Mouse (Mus musculus) myocyte (in vitro differentiated cells): ENCODE measurements around the gene Cdr1.

Experiments
- MAX ChIP-seq: IDR thresholded peaks from one replicate; pipeline ENCODE4 v1.6.1; 2011; ENCODE audit warnings: low read depth, mild to moderate bottlenecking, control low read depth
- MYOD1 ChIP-seq, 3 experiments: IDR thresholded peaks; one replicate each; pipeline ENCODE4 v1.6.1; 2011; ENCODE audit warnings: control low read depth in 2 of 3, low read depth in 2 of 3, mild to moderate bottlenecking in 2 of 3, moderate library complexity in 1 of 3; ENCODE audit not compliant: insufficient read length in 2 of 3, control insufficient read depth in 1 of 3
- MYOG ChIP-seq, 3 experiments: IDR thresholded peaks; one replicate each; pipeline ENCODE4 v1.6.1; 2011; ENCODE audit warnings: control low read depth in 2 of 3, low read depth in 2 of 3, mild to moderate bottlenecking in 2 of 3; ENCODE audit not compliant: insufficient read length in 2 of 3, control insufficient read depth in 1 of 3, insufficient read depth in 1 of 3
- POLR2A ChIP-seq: IDR thresholded peaks from one replicate; pipeline ENCODE4 v1.6.1; 2011; ENCODE audit warnings: low read depth, mild to moderate bottlenecking, control low read depth, moderate library complexity; ENCODE audit not compliant: insufficient read length
- POLR2AphosphoS2 ChIP-seq: IDR thresholded peaks from one replicate; pipeline ENCODE4 v1.6.1; 2011; ENCODE audit warnings: low read depth, control low read depth; ENCODE audit not compliant: insufficient read length
- REST ChIP-seq: IDR thresholded peaks from one replicate; pipeline ENCODE4 v1.6.1; 2011; ENCODE audit warnings: mild to moderate bottlenecking, control low read depth, moderate library complexity; ENCODE audit not compliant: insufficient read depth, insufficient read length
- TCF12 ChIP-seq: IDR thresholded peaks from one replicate; pipeline ENCODE4 v1.6.1; 2011; ENCODE audit warnings: mild to moderate bottlenecking, control low read depth; ENCODE audit not compliant: poor library complexity, insufficient read depth, severe bottlenecking
- TCF3 ChIP-seq: IDR thresholded peaks from one replicate; pipeline ENCODE4 v1.6.1; 2011; ENCODE audit warnings: low read depth, control low read depth; ENCODE audit not compliant: insufficient read length
- USF1 ChIP-seq: IDR thresholded peaks from one replicate; pipeline ENCODE4 v1.6.1; 2011; ENCODE audit warnings: low read depth, mild to moderate bottlenecking, control low read depth, moderate library complexity

DNA sequence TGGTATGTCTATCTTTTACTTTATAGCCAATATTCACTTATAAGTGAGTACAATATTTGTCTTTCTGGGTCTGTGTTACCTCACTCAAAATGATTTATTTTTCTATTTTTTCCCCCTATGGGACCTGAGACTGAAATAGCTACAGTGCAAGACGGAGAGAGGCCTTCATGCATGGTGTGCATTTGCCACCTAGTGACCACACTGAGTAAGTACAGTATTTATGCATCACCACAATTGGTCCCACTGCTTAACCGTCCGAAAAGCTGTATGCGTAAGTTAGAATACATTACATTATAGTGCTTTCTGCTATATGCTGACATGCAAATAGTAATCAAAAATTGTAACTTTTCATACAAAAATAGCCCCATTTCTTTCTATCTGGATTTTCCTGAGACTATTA, 50.8 kb downstream of the Cdr1 start:
- TF ChIP-seq POLR2A, result no peak
- TF ChIP-seq USF1, result no peak
- TF ChIP-seq TCF12, result no peak
- no peak for TF ChIP-seq MYOD1 (IDR thresholded peaks at IDR 0.05; ENCODE audit: control insufficient read depth in 1 of 3, insufficient read length in 2 of 3, low read depth in 2 of 3)
- TF ChIP-seq REST, result no peak
- TF ChIP-seq POLR2AphosphoS2, result no peak
- TF ChIP-seq TCF3, result no peak
- no peak for TF ChIP-seq MYOG (IDR thresholded peaks at IDR 0.05; ENCODE audit: control insufficient read depth in 1 of 3, insufficient read depth in 1 of 3, insufficient read length in 2 of 3, low read depth in 2 of 3)
- no peak for TF ChIP-seq MAX
